Mouse (Mus musculus): ENCODE measurements around the gene Prss42. TPM values are rescaled to one million over a fixed set of nuclear protein-coding genes. Genes with fewer than 3 reads are reported as not detected.

Prss42 gene
- polyA plus RNA-seq, 1 experiment from 2014 or later = not detected

- Histone ChIP-seq H3K4me2 (replicated peaks; ENCODE audit: low read depth, low read length) (no peak overlapping the region), H3K4me3 (ENCODE audit: low read length) (no peak overlapping the region), H3K27me3 (ENCODE audit: control insufficient read depth, insufficient read depth, low read length) (no peaks in the 10 kb centered on the region; the same call in 1 of the 2 replicates), H3K9ac (ENCODE audit: low read depth, low read length) (no peak overlapping the region), H3K36me3 (ENCODE audit: control insufficient read depth, insufficient read depth, low read length) (no peaks in the 10 kb centered on the region), H3K4me1 (ENCODE audit: control insufficient read depth, insufficient read depth, low read length) (no peaks in the 10 kb centered on the region), H3K9me3 (ENCODE audit: control insufficient read depth, low read length) (no peaks in the 10 kb centered on the region), H3K27ac (ENCODE audit: low read depth, low read length) (no peak overlapping the region)
- 75% methylated on average over 8 of the region's 8 CpGs for WGBS
- no peak for ATAC-seq (ENCODE audit: low FRiP score, low TSS enrichment)
Measured at GRCm38 (mm10) chr9:110760886-110761285, 37.1 kb upstream of the Prss42 start.

- Histone ChIP-seq H3K4me3 (ENCODE audit: low read length) (no peak overlapping the region), H3K9me3 (ENCODE audit: control insufficient read depth, low read length) (no peaks in the 10 kb centered on the region), H3K9ac (ENCODE audit: low read depth, low read length) (no peak overlapping the region), H3K27me3 (ENCODE audit: control insufficient read depth, insufficient read depth, low read length) (no peaks in the 10 kb centered on the region; the same call in 1 of the 2 replicates), H3K36me3 (ENCODE audit: control insufficient read depth, insufficient read depth, low read length) (no peaks in the 10 kb centered on the region), H3K27ac (ENCODE audit: low read depth, low read length) (no peak overlapping the region), H3K4me2 (replicated peaks; ENCODE audit: low read depth, low read length) (no peak overlapping the region), H3K4me1 (ENCODE audit: control insufficient read depth, insufficient read depth, low read length) (no peaks in the 10 kb centered on the region)
- WGBS = 77% methylated on average over 10 of the region's 10 CpGs
- no peak for ATAC-seq (ENCODE audit: low FRiP score, low TSS enrichment)
Measured at GRCm38 (mm10) chr9:110762763-110763162, 35.2 kb upstream of the Prss42 start.

DNA sequence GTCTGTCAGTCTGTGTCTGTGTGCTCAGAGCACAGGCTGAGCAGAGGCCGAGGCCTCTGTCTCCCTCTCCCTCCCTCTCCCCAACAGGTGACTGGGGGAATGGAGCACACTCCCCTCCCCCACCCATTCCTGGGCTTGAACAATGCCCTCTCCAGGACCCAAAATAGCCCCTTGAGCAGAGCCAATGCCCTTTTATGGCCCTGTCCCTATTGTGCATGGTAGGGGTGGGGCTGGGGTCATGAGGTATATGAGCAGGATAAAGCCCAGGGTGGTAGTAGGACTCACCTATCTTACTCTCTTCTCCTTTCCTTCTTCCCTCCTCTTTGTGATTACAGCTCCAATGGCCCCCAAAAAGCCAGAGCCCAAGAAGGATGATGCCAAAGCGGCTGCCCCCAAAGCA lies 34.6 kb upstream of the Prss42 start:
- no peak overlapping the region for H3K9ac ChIP-seq (ENCODE audit: low read depth, low read length)
- ATAC-seq (ENCODE audit: low FRiP score, low TSS enrichment) = no peak
- no peaks in the 10 kb centered on the region; the same call in 1 of the 2 replicates for H3K27me3 ChIP-seq (ENCODE audit: control insufficient read depth, insufficient read depth, low read length)
- no peaks in the 10 kb centered on the region for H3K9me3 ChIP-seq (ENCODE audit: control insufficient read depth, low read length)
- H3K27ac ChIP-seq (ENCODE audit: low read depth, low read length) = no peak overlapping the region
- H3K4me1 ChIP-seq (ENCODE audit: control insufficient read depth, insufficient read depth, low read length) = no peaks in the 10 kb centered on the region
- no peak overlapping the region for H3K4me2 ChIP-seq (replicated peaks; ENCODE audit: low read depth, low read length)
- no peak overlapping the region for H3K4me3 ChIP-seq (ENCODE audit: low read length)
- H3K36me3 ChIP-seq (ENCODE audit: control insufficient read depth, insufficient read depth, low read length) = no peaks in the 10 kb centered on the region
- WGBS = 63% methylated on average over 2 of the region's 2 CpGs

GRCm38 (mm10) chr9:110772336-110772735 lies 25.6 kb upstream of the Prss42 start:
- no peaks in the 10 kb centered on the region for H3K27me3 ChIP-seq (ENCODE audit: control insufficient read depth, insufficient read depth, low read length)
- WGBS = 93% methylated on average over 10 of the region's 10 CpGs
- no peaks in the 10 kb centered on the region for H3K36me3 ChIP-seq (ENCODE audit: control insufficient read depth, insufficient read depth, low read length)
- no peak overlapping the region for H3K4me3 ChIP-seq (ENCODE audit: low read length)
- no peaks in the 10 kb centered on the region for H3K9me3 ChIP-seq (ENCODE audit: control insufficient read depth, low read length)
- ATAC-seq (ENCODE audit: low FRiP score, low TSS enrichment) = no peak
- H3K9ac ChIP-seq (ENCODE audit: low read depth, low read length) = no peak overlapping the region
- no peak overlapping the region for H3K27ac ChIP-seq (ENCODE audit: low read depth, low read length)
- no peak overlapping the region for H3K4me2 ChIP-seq (replicated peaks; ENCODE audit: low read depth, low read length)
- H3K4me1 ChIP-seq (ENCODE audit: control insufficient read depth, insufficient read depth, low read length) = no peaks in the 10 kb centered on the region

GRCm38 (mm10) chr9:110774403-110775268 lies 23.3 kb upstream of the Prss42 start:
- Histone ChIP-seq H3K9me3 (ENCODE audit: control insufficient read depth, low read length) (no peaks in the 10 kb centered on the region), H3K27me3 (ENCODE audit: control insufficient read depth, insufficient read depth, low read length) (no peaks in the 10 kb centered on the region), H3K27ac (ENCODE audit: low read depth, low read length) (peak overlapping the region; percentile 62; the same call in 1 of the 2 replicates), H3K36me3 (ENCODE audit: control insufficient read depth, insufficient read depth, low read length) (no peaks in the 10 kb centered on the region), H3K4me2 (replicated peaks; ENCODE audit: low read depth, low read length) (no peak overlapping the region), H3K4me1 (ENCODE audit: control insufficient read depth, insufficient read depth, low read length) (no peaks in the 10 kb centered on the region), H3K4me3 (ENCODE audit: low read length) (no peak overlapping the region), H3K9ac (ENCODE audit: low read depth, low read length) (no peak overlapping the region)
- no peak for ATAC-seq (ENCODE audit: low FRiP score, low TSS enrichment)
- 70% methylated on average over 15 of the region's 15 CpGs for WGBS

DNA sequence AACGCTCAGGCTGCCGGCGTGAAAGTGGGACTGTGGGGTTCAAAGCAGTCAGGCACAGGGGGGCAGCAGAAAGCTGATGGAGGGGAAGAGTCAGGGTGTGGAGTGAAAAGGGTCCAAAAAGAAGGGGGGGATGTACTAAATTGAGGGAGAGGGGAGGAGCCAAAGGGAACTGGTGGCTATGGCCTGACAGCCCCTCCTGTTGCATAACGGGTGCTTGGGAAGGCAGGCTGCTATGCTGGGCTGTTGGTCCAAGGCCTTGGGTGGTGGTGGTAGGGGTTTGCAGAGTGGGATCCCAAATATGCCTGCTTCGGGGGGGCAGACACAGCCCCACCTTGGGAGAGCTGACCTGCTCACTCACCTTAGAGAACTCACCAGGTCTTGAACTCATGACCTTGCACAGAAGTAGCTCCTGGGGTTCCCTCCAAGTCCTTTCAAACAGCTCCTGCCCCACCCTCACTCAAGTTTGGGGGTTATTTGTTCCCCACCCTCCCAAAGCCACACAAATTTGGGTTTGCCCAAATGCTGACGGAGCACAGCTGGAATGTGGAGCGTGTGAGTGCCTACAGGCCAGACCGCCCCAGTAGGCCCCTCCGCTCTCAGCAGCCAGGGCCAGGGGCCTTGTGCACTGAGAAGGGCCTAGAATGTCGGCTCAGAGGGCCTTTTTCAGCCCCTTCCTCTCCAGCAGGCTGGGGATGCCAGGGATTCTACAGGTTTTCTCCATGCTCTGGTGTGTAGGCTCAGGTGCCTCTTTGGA lies 22.5 kb upstream of the Prss42 start:
- 79% methylated on average over 10 of the region's 10 CpGs for WGBS
- no peak for ATAC-seq (ENCODE audit: low FRiP score, low TSS enrichment)
- no peak overlapping the region for H3K9ac ChIP-seq (ENCODE audit: low read depth, low read length)
- H3K4me2 ChIP-seq (replicated peaks; ENCODE audit: low read depth, low read length) = no peak overlapping the region
- no peaks in the 10 kb centered on the region for H3K27me3 ChIP-seq (ENCODE audit: control insufficient read depth, insufficient read depth, low read length)
- 0 out of 2 replicates have a peak, but pooled peaks cover under 1% of the 10 kb centered on the region for H3K4me1 ChIP-seq (ENCODE audit: control insufficient read depth, insufficient read depth, low read length)
- no peaks in the 10 kb centered on the region for H3K9me3 ChIP-seq (ENCODE audit: control insufficient read depth, low read length)
- no peak overlapping the region for H3K4me3 ChIP-seq (ENCODE audit: low read length)
- H3K36me3 ChIP-seq (ENCODE audit: control insufficient read depth, insufficient read depth, low read length) = no peaks in the 10 kb centered on the region
- H3K27ac ChIP-seq (ENCODE audit: low read depth, low read length) = peak overlapping the region; percentile 62; the same call in 1 of the 2 replicates

DNA sequence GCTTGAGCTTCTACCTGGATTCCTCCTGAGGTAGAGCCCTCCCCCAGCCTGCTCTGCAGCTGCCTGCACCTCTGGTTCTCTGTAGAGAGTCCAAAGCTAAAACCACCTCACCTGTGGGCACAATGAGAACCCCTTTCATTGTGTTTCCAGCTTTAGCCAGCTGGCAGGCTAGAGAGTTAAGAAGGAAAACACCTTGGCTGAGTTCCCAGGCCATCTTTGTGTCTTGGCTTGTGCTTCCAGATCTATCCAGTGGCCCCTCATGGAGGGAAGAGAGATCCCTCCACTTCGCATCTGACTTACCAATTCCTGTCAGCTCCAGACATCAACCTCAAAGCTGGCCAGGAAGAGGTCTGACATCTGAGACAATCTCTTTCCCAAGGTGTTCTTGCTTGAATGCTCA lies 19.9 kb upstream of the Prss42 start:
- H3K4me2 ChIP-seq (replicated peaks; ENCODE audit: low read depth, low read length) = no peak overlapping the region
- H3K4me1 ChIP-seq (ENCODE audit: control insufficient read depth, insufficient read depth, low read length) = peaks cover 7% of the 10 kb centered on the region; the same call in 1 of the 2 replicates
- 0 out of 2 replicates have a peak overlapping the region, but pooled peaks have one; percentile 0 for H3K9ac ChIP-seq (ENCODE audit: low read depth, low read length)
- WGBS = 77% methylated on average over 1 of the region's 1 CpGs
- H3K4me3 ChIP-seq (ENCODE audit: low read length) = no peak overlapping the region
- no peaks in the 10 kb centered on the region for H3K27me3 ChIP-seq (ENCODE audit: control insufficient read depth, insufficient read depth, low read length)
- H3K27ac ChIP-seq (ENCODE audit: low read depth, low read length) = no peak overlapping the region
- no peaks in the 10 kb centered on the region for H3K9me3 ChIP-seq (ENCODE audit: control insufficient read depth, low read length)
- H3K36me3 ChIP-seq (ENCODE audit: control insufficient read depth, insufficient read depth, low read length) = no peaks in the 10 kb centered on the region
- no peak for ATAC-seq (ENCODE audit: low FRiP score, low TSS enrichment)

- ATAC-seq (ENCODE audit: low FRiP score, low TSS enrichment) = no peak
- Histone ChIP-seq H3K4me1 (ENCODE audit: control insufficient read depth, insufficient read depth, low read length) (peaks cover 7% of the 10 kb centered on the region; the same call in 1 of the 2 replicates), H3K4me2 (replicated peaks; ENCODE audit: low read depth, low read length) (no peak overlapping the region), H3K9ac (ENCODE audit: low read depth, low read length) (no peak overlapping the region), H3K27me3 (ENCODE audit: control insufficient read depth, insufficient read depth, low read length) (no peaks in the 10 kb centered on the region), H3K36me3 (ENCODE audit: control insufficient read depth, insufficient read depth, low read length) (no peaks in the 10 kb centered on the region), H3K27ac (ENCODE audit: low read depth, low read length) (no peak overlapping the region), H3K4me3 (ENCODE audit: low read length) (no peak overlapping the region), H3K9me3 (ENCODE audit: control insufficient read depth, low read length) (no peaks in the 10 kb centered on the region)
- 79% methylated on average over 7 of the region's 7 CpGs for WGBS
Measured at GRCm38 (mm10) chr9:110778559-110778958, 19.4 kb upstream of the Prss42 start.
